Mouse (Mus musculus) liver, postnatal 0 days (tissue): ENCODE measurements at regions not wholly inside any gene's neighbourhood (a gene's known extent, or its start where the extent isn't known, plus 50 kb on each side); places are given as distances from the start of the nearest gene placed in this dataset.

Experiments
- CTCF ChIP-seq: sonication (generic); IDR thresholded peaks from 2 replicates; pipeline ENCODE4 v1.5.1; 2016; ENCODE audit warnings: antibody characterized with exemption, low read depth
- EP300 ChIP-seq: IDR thresholded peaks from 2 replicates; pipeline ENCODE4 v1.6.1; 2016; ENCODE audit warnings: antibody characterized with exemption, low read depth, mild to moderate bottlenecking

DNA sequence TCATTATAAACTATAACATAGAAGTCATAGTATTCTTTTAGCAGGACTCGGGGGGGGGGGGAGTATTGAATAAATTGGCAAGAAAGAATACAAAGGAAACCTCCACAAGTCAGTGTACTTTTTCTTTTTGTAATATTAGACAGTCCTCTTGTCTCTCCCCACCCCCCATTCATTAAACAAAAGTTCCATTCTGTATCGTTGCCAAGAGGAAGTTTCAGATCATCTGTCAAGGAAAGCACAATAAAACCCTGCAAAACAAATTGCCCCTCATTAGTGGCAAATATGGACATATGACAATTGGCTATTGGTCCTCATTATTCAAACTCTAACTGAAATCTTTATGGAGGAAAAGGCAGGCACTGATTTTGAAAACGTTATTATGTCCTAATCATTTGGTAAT is 140.2 kb upstream of the Dpyd start:
- TF ChIP-seq CTCF, result no peak
- TF ChIP-seq EP300, result no peak
